Mouse (Mus musculus) liver, embryonic 13.5 days (tissue): ENCODE measurements around the gene Adss. TPM values are rescaled to one million over a fixed set of nuclear protein-coding genes. Genes with fewer than 3 reads are reported as not detected.
"Not testable (repeated sequence)": the region's sequence is repeated elsewhere in the genome, so short reads cannot be mapped to it uniquely, and the experiment has no call there.

Source experiments
- ATAC-seq: fragments of 200-750 bp; cut with Nextera tagmentation; 2 replicates; pipeline ENCODE4 v1.8.0; 2017; ENCODE audit warnings: low read depth, mild to moderate bottlenecking, moderate number of reproducible peaks, moderate library complexity
- DNase-seq: peaks from one replicate; pipeline ENCODE4 v3.0.0; 2022
- H3K27ac ChIP-seq: fragments of 300-500 bp; sonication (generic); 2 replicates; pipeline ENCODE4 v1.5.1; 2015; ENCODE audit warnings: moderate library complexity, mild to moderate bottlenecking, inconsistent platforms
- H3K27me3 ChIP-seq: fragments of 300-500 bp; sonication (generic); 2 replicates; pipeline ENCODE4 v1.6.1; 2015; ENCODE audit warnings: mild to moderate bottlenecking, inconsistent platforms
- H3K36me3 ChIP-seq: fragments of 300-500 bp; sonication (generic); 2 replicates; pipeline ENCODE4 v1.6.1; 2015; ENCODE audit warnings: mild to moderate bottlenecking, inconsistent platforms
- H3K4me1 ChIP-seq: fragments of 300-500 bp; sonication (generic); replicated peaks from 2 replicates; pipeline ENCODE4 v1.6.1; 2015; ENCODE audit warnings: inconsistent platforms
- H3K4me2 ChIP-seq: fragments of 300-500 bp; sonication (generic); 2 replicates; pipeline ENCODE4 v1.6.1; 2015; ENCODE audit warnings: inconsistent platforms, mild to moderate bottlenecking, moderate library complexity
- H3K4me3 ChIP-seq: fragments of 300-500 bp; sonication (generic); replicated peaks from 2 replicates; pipeline ENCODE4 v1.5.1; 2015; ENCODE audit warnings: mild to moderate bottlenecking, inconsistent platforms
- H3K9ac ChIP-seq: fragments of 300-500 bp; sonication (generic); 2 replicates; pipeline ENCODE4 v1.6.1; 2015; ENCODE audit warnings: mild to moderate bottlenecking, inconsistent platforms
- H3K9me3 ChIP-seq: fragments of 300-500 bp; sonication (generic); replicated peaks from 2 replicates; pipeline ENCODE4 v1.6.1; 2016; ENCODE audit warnings: inconsistent platforms
- WGBS: fragments of 180-500 bp; shearing (Covaris S2); methylation state at CpG from one replicate; pipeline ENCODE4 v1.1.7; 2015; ENCODE audit not compliant: insufficient replicate concordance; 5-methylcytosine and 5-hydroxymethylcytosine counted together
- polyA plus RNA-seq: library from polyadenylated mRNA; unstranded; fragments of >200 nt; fragmentation: Nextera tagmentation; extraction: Ambion mirVana; gene quantifications from 2 replicates; pipeline ENCODE4 v1.2.1, GENCODE M21; 2015

The Adss gene
- 19.1 and 25.4 TPM in 2 replicates for polyA plus RNA-seq

DNA sequence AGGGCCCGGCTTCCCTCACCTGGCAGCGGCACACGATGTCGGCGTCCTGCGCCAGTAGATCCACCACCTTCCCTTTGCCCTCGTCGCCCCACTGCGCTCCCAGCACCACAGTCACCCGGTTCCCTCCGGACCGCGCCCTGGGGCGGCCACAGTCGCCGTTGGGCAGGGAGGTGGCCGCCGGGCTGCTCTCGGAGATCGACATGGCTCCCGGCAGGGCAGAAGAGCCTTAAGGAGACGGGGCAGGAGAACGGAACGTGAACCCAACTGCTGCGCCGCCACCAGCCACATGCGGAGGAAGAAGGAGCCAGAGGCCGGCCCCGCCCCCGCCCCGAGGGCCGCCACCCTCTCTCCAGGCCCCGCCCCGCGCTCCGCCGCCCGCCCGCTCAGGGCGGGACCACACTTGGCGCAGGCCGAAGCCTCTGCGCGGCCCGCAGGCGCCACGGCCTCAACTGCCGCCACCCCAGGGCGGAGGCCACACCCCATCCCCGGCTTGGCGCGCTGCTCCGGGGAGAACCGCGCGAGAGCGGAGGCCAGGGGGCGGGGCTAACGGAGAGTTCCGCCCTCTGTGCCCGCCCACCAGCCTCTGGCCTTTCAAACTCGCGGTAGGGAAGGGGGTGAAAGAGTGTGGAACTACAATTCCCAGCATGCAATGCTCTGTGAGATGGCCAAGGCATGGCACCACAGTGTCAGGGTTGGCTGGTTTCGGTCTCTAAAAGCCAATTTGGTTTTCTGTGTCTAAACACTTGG is at the start of gene Adss:
Adss (minus strand) TSS at position 319 of the 747 bp plus-strand sequence.
- Histone ChIP-seq H3K27ac (peak within 1 kb of the TSS; percentile 93), H3K36me3 (no peaks in the 10 kb centered on the region), H3K9ac (peak within 1 kb of the TSS; percentile 93), H3K4me3 (peak within 1 kb of the TSS; percentile 91), H3K9me3 (no peaks in the 10 kb centered on the region), H3K4me2 (peak within 1 kb of the TSS; percentile 92), H3K27me3 (no peaks in the 10 kb centered on the region), H3K4me1 (peaks cover 38% of the 10 kb centered on the region)
- DNase-seq (peak; percentile 99), ATAC-seq (peak; percentile 98)
- WGBS = under 1% methylated on average over 54 of the region's 64 CpGs

GRCm38 (mm10) chr1:177845812-177846211 is 49.5 kb upstream of the Adss start:
- DNase-seq = peak; percentile 9
- WGBS = 30% methylated on average over 3 of the region's 3 CpGs
- H3K4me2 ChIP-seq, H3K4me3 ChIP-seq, H3K9ac ChIP-seq, ATAC-seq, H3K9me3 ChIP-seq, H3K27me3 ChIP-seq, H3K4me1 ChIP-seq, H3K27ac ChIP-seq, H3K36me3 ChIP-seq: not testable (repeated sequence)

GRCm38 (mm10) chr1:177827776-177828175 is 31.5 kb upstream of the Adss start:
- H3K9me3 ChIP-seq, DNase-seq, H3K27me3 ChIP-seq, ATAC-seq, H3K4me3 ChIP-seq, H3K27ac ChIP-seq, H3K36me3 ChIP-seq, H3K9ac ChIP-seq, H3K4me1 ChIP-seq, H3K4me2 ChIP-seq: not testable (repeated sequence)
- 63% methylated on average over 4 of the region's 4 CpGs for WGBS

- H3K4me3 ChIP-seq, H3K9ac ChIP-seq, ATAC-seq, H3K9me3 ChIP-seq, H3K27me3 ChIP-seq, DNase-seq, H3K36me3 ChIP-seq, H3K27ac ChIP-seq, H3K4me1 ChIP-seq, H3K4me2 ChIP-seq: not testable (repeated sequence)
- 0% methylated on average over 1 of the region's 1 CpGs for WGBS
These were observed 10.5 kb upstream of the Adss start for GRCm38 (mm10) chr1:177806772-177807171.

DNA sequence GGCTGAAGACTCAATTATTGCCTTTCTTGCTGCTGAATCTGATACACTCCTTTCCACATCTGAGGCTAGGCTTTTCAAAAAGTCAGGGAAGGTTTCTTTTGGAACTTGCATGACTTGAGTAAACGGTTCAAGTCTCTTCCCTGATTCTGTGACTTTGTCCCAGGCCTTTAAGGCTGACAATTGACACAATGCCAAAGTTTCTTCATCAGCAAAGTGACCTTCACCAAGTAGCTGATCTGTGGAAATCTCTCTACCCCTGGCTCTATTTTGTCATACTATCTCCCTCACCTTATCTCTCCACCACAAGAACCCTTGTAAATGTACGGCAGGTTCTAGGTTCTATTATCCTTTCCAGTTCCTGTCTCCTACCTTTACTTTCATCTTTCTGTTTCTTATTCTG is 7.2 kb upstream of the Adss start:
- Histone ChIP-seq H3K36me3 (no peaks in the 10 kb centered on the region), H3K9me3 (no peaks in the 10 kb centered on the region), H3K4me1 (no peaks in the 10 kb centered on the region), H3K4me2 (no peak overlapping the region), H3K4me3 (no peak overlapping the region), H3K9ac (no peak overlapping the region), H3K27ac (no peak overlapping the region), H3K27me3 (no peaks in the 10 kb centered on the region)
- DNase-seq = no peak
- no peak for ATAC-seq
- WGBS = 47% methylated on average over 2 of the region's 2 CpGs

GRCm38 (mm10) chr1:177797151-177797755 is 942 bp upstream of the Adss start:
- no peak for DNase-seq
- peak overlapping the region; percentile 10; the same call in 1 of the 2 replicates for H3K9ac ChIP-seq
- H3K27ac ChIP-seq = peak overlapping the region; percentile 11; the same call in 1 of the 2 replicates
- WGBS = 46% methylated on average over 8 of the region's 8 CpGs
- no peaks in the 10 kb centered on the region for H3K36me3 ChIP-seq
- H3K9me3 ChIP-seq = no peaks in the 10 kb centered on the region
- peak overlapping the region; percentile 44 for H3K4me2 ChIP-seq
- peak overlapping the region; percentile 91 for H3K4me3 ChIP-seq
- ATAC-seq = no peak
- H3K4me1 ChIP-seq = peaks cover 36% of the 10 kb centered on the region
- no peaks in the 10 kb centered on the region for H3K27me3 ChIP-seq

- ATAC-seq = no peak
- Histone ChIP-seq H3K9ac (peak overlapping the region; percentile 93), H3K27ac (peak overlapping the region; percentile 93), H3K4me3 (peak overlapping the region; percentile 91), H3K27me3 (no peaks in the 10 kb centered on the region), H3K9me3 (no peaks in the 10 kb centered on the region), H3K4me2 (peak overlapping the region; percentile 92), H3K4me1 (peaks cover 38% of the 10 kb centered on the region), H3K36me3 (no peaks in the 10 kb centered on the region)
- WGBS = under 1% methylated on average over 41 of the region's 41 CpGs
- no peak for DNase-seq
These were observed 704 bp downstream of the Adss start for GRCm38 (mm10) chr1:177795421-177796192.

DNA sequence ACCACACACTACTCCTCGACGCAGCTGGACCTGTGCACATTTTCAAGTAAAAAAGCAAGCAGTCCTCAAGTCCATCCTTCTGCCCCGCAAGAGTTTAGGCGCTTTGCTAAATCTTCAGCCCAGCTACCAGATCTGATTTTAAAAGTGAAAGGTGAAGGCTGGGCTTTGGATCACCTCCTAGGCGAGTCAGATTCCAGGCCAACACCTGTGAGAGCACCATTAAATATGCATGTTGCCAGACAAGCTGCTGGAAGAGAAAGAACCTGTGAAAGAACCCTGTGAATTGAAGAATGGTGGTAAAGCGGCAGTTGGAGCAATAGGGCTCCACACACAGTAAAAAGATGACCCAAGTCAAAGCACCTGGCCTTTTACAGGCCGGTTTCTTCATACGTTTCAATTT is 1.4 kb downstream of the Adss start:
- 8% methylated on average over 8 of the region's 8 CpGs for WGBS
- H3K9me3 ChIP-seq = no peaks in the 10 kb centered on the region
- H3K4me2 ChIP-seq = peak overlapping the region; percentile 92
- H3K36me3 ChIP-seq = no peaks in the 10 kb centered on the region; the same call in 1 of the 2 replicates
- peak overlapping the region; percentile 93 for H3K9ac ChIP-seq
- H3K27me3 ChIP-seq = no peaks in the 10 kb centered on the region
- H3K27ac ChIP-seq = peak overlapping the region; percentile 93
- ATAC-seq = no peak
- peak overlapping the region; percentile 91 for H3K4me3 ChIP-seq
- peaks cover 38% of the 10 kb centered on the region for H3K4me1 ChIP-seq
- DNase-seq = no peak

DNA sequence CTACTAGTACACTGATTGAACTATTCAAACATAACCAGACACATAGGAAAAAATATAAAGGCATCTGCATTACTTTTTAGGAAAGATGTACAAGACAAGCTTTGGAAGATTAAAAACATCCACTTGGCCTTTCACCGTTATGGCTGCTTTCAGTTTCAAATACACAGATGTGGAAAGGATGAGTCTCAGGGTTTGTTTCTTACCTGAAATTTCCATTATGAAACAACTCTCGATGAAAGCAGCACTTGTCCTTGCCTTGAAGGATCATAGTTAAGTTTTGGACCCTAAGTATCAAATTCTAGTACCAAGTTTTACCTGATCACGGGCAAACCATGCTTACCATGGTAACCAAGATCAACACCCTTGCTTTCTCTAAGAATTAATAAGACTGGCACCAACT is 3.5 kb downstream of the Adss start:
- WGBS = 75% methylated on average over 3 of the region's 3 CpGs
- peak overlapping the region; percentile 3; the same call in 1 of the 2 replicates for H3K4me2 ChIP-seq
- peaks cover 5% of the 10 kb centered on the region for H3K36me3 ChIP-seq
- ATAC-seq = no peak
- H3K27me3 ChIP-seq = no peaks in the 10 kb centered on the region
- H3K9me3 ChIP-seq = no peaks in the 10 kb centered on the region
- no peak for DNase-seq
- H3K27ac ChIP-seq = no peak overlapping the region
- H3K9ac ChIP-seq = 0 out of 2 replicates have a peak overlapping the region, but pooled peaks have one; percentile 14
- H3K4me3 ChIP-seq = no peak overlapping the region
- peaks cover 42% of the 10 kb centered on the region for H3K4me1 ChIP-seq

DNA sequence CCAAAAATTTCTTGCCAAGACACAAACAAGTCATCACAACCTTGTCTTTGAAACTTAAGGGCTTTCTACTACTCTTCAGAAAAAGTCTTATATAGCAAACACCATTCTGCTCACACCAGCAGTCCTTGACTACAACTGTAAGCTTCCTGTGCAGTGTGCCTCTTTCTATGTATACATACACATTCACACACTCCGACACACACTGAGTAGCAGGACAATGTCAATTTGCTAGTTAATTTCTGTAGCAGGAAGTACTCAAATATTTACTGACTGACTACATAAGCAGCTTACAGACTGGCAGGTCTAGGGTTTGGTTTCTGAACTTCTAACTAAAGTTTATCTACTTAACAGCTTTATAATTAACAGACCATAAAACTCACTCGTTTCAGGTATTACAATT is 18.9 kb downstream of the Adss start:
- 76% methylated on average over 2 of the region's 2 CpGs for WGBS
- Histone ChIP-seq H3K27ac (no peak overlapping the region), H3K4me3 (no peak overlapping the region), H3K9ac (no peak overlapping the region), H3K4me1 (0 out of 2 replicates have a peak, but pooled peaks cover 3% of the 10 kb centered on the region), H3K4me2 (no peak overlapping the region), H3K9me3 (no peaks in the 10 kb centered on the region), H3K36me3 (peaks cover 54% of the 10 kb centered on the region), H3K27me3 (no peaks in the 10 kb centered on the region)
- DNase-seq (no peak), ATAC-seq (no peak)

- H3K9me3 ChIP-seq = no peaks in the 10 kb centered on the region
- DNase-seq (no peak), ATAC-seq (no peak)
- no peak overlapping the region for H3K9ac ChIP-seq
- H3K27me3 ChIP-seq = no peaks in the 10 kb centered on the region
- no peak overlapping the region for H3K4me2 ChIP-seq
- H3K27ac ChIP-seq = no peak overlapping the region
- no peaks in the 10 kb centered on the region for H3K4me1 ChIP-seq
- H3K36me3 ChIP-seq = peaks cover 69% of the 10 kb centered on the region
- no peak overlapping the region for H3K4me3 ChIP-seq
These were observed 27.4 kb downstream of the Adss start for GRCm38 (mm10) chr1:177768931-177769330.
